Mouse (Mus musculus): ENCODE measurements around the gene Fam172a. TPM values are rescaled to one million over a fixed set of nuclear protein-coding genes. Genes with fewer than 3 reads are reported as not detected.

Gene Fam172a
- polyA plus RNA-seq (2014; fragmentation: Illumina TruSeq; extraction: RNeasy Lipid Tissue Mini Kit (QIAGEN cat#74804); ENCODE audit: low read depth, low replicate concordance): 27.3 TPM

DNA sequence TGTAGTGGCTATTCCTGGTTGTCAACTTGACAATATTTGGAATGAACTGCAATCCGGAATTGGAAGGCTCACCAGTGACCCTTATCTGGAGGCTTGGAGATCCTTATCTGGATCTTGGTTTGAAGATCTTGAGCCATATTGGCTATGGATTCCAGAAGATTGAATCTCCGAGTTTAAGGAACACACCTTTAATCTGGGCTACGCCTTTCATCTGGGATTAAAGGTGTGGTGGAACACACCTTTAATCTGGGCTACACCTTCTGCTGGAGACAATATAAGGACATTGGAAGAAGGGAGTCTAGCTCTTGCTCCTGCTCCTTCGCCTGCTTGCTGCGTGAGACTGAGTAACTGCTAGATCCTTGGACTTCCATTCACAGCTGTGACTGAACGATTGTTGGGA, at the start of gene Fam172a:
TSS of gene Fam172a (plus strand) at position 301 of the 400 bp plus-strand sequence.

DNA sequence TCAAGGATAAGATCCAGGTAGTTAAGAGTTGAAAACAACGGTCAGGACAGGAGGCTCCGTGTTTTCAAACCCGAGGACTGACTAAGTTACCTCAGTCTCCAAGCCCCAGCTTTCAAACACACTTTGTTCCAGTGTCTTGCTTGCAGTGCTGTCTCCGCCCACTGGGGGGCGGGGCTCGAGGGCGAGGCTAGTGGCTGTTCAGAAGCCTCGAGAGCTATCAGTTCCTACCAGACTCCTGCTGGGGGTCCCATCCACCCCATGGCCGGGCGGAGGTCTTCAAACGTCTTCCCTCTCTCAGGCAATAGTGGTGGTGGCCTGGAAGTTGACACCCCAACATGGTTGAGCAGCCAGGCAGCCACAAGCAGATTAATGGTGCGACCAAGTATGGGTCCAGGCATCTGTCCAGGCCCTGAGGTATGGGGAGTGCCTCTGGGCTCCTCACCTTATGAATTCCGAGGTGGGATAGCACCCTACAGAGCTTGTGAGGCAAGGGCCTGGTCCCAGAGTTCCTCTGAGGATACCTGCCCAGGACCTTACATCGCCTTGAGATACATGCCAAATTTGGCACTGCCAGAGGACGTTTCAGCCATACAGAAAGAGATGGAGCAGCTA, 323.0 kb downstream of the Fam172a start, which contains the start of gene Pou5f2:
TSS of gene Pou5f2 (plus strand) at position 220 of the 612 bp plus-strand sequence.

DNA sequence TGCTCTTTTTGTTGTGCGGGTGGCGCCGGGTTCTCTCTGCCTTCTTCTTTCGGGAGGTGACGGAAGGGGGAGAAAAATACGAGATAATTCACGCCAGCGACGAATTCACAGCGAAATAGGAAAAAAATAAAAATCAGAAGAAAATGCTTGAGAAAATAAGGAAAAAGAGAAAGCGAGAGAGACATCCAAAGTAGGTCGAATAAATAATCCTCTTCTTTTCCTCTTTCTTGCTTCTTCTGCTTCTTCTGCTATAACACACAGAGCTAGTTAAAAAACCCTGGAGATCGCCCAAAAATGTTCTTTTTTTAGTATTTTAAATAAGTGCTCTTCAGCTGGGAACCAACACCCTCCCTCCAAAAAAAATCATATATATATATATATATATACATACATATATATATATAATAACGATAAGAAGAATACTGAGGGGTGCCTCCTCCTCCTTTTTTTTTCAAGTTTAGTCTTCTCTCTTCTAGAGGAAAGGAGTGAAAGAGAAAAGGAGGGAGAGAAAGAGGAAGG, 497.9 kb downstream of the Fam172a start, which contains the start of gene Nr2f1:
TSS of gene Nr2f1 (minus strand) at position 116 of the 519 bp plus-strand sequence.

